Mouse (Mus musculus) liver, embryonic 16.5 days (tissue): ENCODE data around the gene Prkci. TPM values are rescaled to one million over a fixed set of nuclear protein-coding genes. Genes with fewer than 3 reads are reported as not detected.

Experiments used
- ATAC-seq: fragments of 200-750 bp; cut with Nextera tagmentation; 2 replicates; pipeline ENCODE4 v1.8.0; 2017; ENCODE audit warnings: low read depth, mild to moderate bottlenecking, moderate number of reproducible peaks, moderate library complexity
- H3K27ac ChIP-seq: fragments of 300-500 bp; sonication (generic); 2 replicates; pipeline ENCODE4 v1.5.1; 2014; ENCODE audit warnings: mild to moderate bottlenecking, low read length
- H3K27me3 ChIP-seq: fragments of 300-500 bp; sonication (generic); 2 replicates; pipeline ENCODE4 v1.6.1; 2014; ENCODE audit warnings: low read depth, low read length, mixed read lengths; ENCODE audit not compliant: control insufficient read depth, insufficient read depth
- H3K36me3 ChIP-seq: fragments of 300-500 bp; sonication (generic); 2 replicates; pipeline ENCODE4 v1.6.1; 2014; ENCODE audit warnings: mild to moderate bottlenecking; ENCODE audit not compliant: control insufficient read depth, insufficient read depth
- H3K4me1 ChIP-seq: fragments of 300-500 bp; sonication (generic); 2 replicates; pipeline ENCODE4 v1.6.1; 2014; ENCODE audit warnings: low read depth, low read length, mixed read lengths; ENCODE audit not compliant: control insufficient read depth
- H3K4me2 ChIP-seq: fragments of 300-500 bp; sonication (generic); 2 replicates; pipeline ENCODE4 v1.6.1; 2014; ENCODE audit warnings: low read depth, low read length, mixed read lengths
- H3K4me3 ChIP-seq: fragments of 300-500 bp; sonication (generic); 2 replicates; pipeline ENCODE4 v1.5.1; 2014; ENCODE audit warnings: low read depth, mild to moderate bottlenecking, low read length
- H3K9ac ChIP-seq: fragments of 300-500 bp; sonication (generic); 2 replicates; pipeline ENCODE4 v1.6.1; 2014; ENCODE audit warnings: low read depth, low read length
- H3K9me3 ChIP-seq: fragments of 300-500 bp; sonication (generic); replicated peaks from 2 replicates; pipeline ENCODE4 v1.6.1; 2016; ENCODE audit warnings: low read length; ENCODE audit not compliant: control insufficient read depth
- WGBS: fragments of 180-500 bp; shearing (Covaris S2); extraction: QIAGEN DNeasy Blood & Tissue Kit; methylation state at CpG from one replicate; pipeline ENCODE4 v1.1.7; 2014; ENCODE audit not compliant: insufficient replicate concordance; 5-methylcytosine and 5-hydroxymethylcytosine counted together
- polyA plus RNA-seq: library from polyadenylated mRNA; unstranded; fragments of >200 nt; fragmentation: Nextera tagmentation; extraction: Ambion mirVana; gene quantifications from 2 replicates; pipeline ENCODE4 v1.2.1, GENCODE M21; 2015

Prkci gene
- polyA plus RNA-seq: 5.4 TPM in 2 replicates

- Histone ChIP-seq H3K4me1 (peaks cover 23% of the 10 kb centered on the region), H3K27me3 (no peaks in the 10 kb centered on the region), H3K36me3 (no peaks in the 10 kb centered on the region), H3K9me3 (no peaks in the 10 kb centered on the region), H3K4me3 (peak within 1 kb of the TSS; percentile 83), H3K9ac (peak within 1 kb of the TSS; percentile 86), H3K27ac (peak within 1 kb of the TSS; percentile 60), H3K4me2 (peak within 1 kb of the TSS; percentile 94)
- under 1% methylated on average over 50 of the region's 50 CpGs for WGBS
- ATAC-seq: peak; percentile 98
These were observed at the start of gene Prkci for GRCm38 (mm10) chr3:30995283-30995898. Gene Prkci (plus strand): TSS chr3:30995747.

- Histone ChIP-seq H3K4me2 (no peak overlapping the region), H3K36me3 (peaks cover 10% of the 10 kb centered on the region), H3K27me3 (no peaks in the 10 kb centered on the region), H3K4me3 (no peak overlapping the region), H3K4me1 (no peaks in the 10 kb centered on the region), H3K9me3 (no peaks in the 10 kb centered on the region), H3K27ac (no peak overlapping the region), H3K9ac (no peak overlapping the region)
- ATAC-seq: no peak
- WGBS: 78% methylated on average over 3 of the region's 3 CpGs
These were observed 43.9 kb upstream of the Prkci start for GRCm38 (mm10) chr3:30951652-30952051.

- H3K4me3 ChIP-seq: no peak overlapping the region
- peaks cover 10% of the 10 kb centered on the region for H3K36me3 ChIP-seq
- ATAC-seq: no peak
- H3K9me3 ChIP-seq: no peaks in the 10 kb centered on the region
- no peaks in the 10 kb centered on the region for H3K27me3 ChIP-seq
- H3K4me1 ChIP-seq: no peaks in the 10 kb centered on the region
- H3K9ac ChIP-seq: no peak overlapping the region
- no peak overlapping the region for H3K27ac ChIP-seq
- WGBS: 66% methylated on average over 12 of the region's 12 CpGs
- H3K4me2 ChIP-seq: no peak overlapping the region
These were observed 43.1 kb upstream of the Prkci start for GRCm38 (mm10) chr3:30952273-30953070.

- no peak for ATAC-seq
- no peaks in the 10 kb centered on the region for H3K9me3 ChIP-seq
- no peak overlapping the region for H3K4me3 ChIP-seq
- no peaks in the 10 kb centered on the region for H3K27me3 ChIP-seq
- no peak overlapping the region for H3K27ac ChIP-seq
- H3K36me3 ChIP-seq: peaks cover 9% of the 10 kb centered on the region
- no peaks in the 10 kb centered on the region for H3K4me1 ChIP-seq
- H3K9ac ChIP-seq: no peak overlapping the region
- no peak overlapping the region for H3K4me2 ChIP-seq
- WGBS: 73% methylated on average over 6 of the region's 6 CpGs
These were observed 39.2 kb upstream of the Prkci start for GRCm38 (mm10) chr3:30956327-30956726.

GRCm38 (mm10) chr3:30958709-30959108 is 36.8 kb upstream of the Prkci start:
- no peaks in the 10 kb centered on the region for H3K4me1 ChIP-seq
- H3K27me3 ChIP-seq: no peaks in the 10 kb centered on the region
- H3K9ac ChIP-seq: no peak overlapping the region
- no peaks in the 10 kb centered on the region for H3K9me3 ChIP-seq
- no peak for ATAC-seq
- H3K27ac ChIP-seq: no peak overlapping the region
- no peak overlapping the region for H3K4me2 ChIP-seq
- H3K4me3 ChIP-seq: no peak overlapping the region
- peaks cover 18% of the 10 kb centered on the region for H3K36me3 ChIP-seq
- WGBS: 63% methylated on average over 2 of the region's 2 CpGs

- ATAC-seq: no peak
- 79% methylated on average over 7 of the region's 7 CpGs for WGBS
- no peak overlapping the region for H3K4me2 ChIP-seq
- no peaks in the 10 kb centered on the region for H3K9me3 ChIP-seq
- no peak overlapping the region for H3K27ac ChIP-seq
- H3K9ac ChIP-seq: no peak overlapping the region
- H3K4me3 ChIP-seq: no peak overlapping the region
- H3K4me1 ChIP-seq: no peaks in the 10 kb centered on the region
- H3K36me3 ChIP-seq: peaks cover 13% of the 10 kb centered on the region
- no peaks in the 10 kb centered on the region for H3K27me3 ChIP-seq
These were observed 35.4 kb upstream of the Prkci start for GRCm38 (mm10) chr3:30959868-30960831.

- 80% methylated on average over 4 of the region's 4 CpGs for WGBS
- Histone ChIP-seq H3K27ac (no peak overlapping the region), H3K9me3 (no peaks in the 10 kb centered on the region), H3K4me1 (peaks cover 3% of the 10 kb centered on the region), H3K36me3 (peaks cover 15% of the 10 kb centered on the region), H3K27me3 (no peaks in the 10 kb centered on the region), H3K4me2 (no peak overlapping the region), H3K4me3 (no peak overlapping the region), H3K9ac (no peak overlapping the region)
- no peak for ATAC-seq
These were observed 32.4 kb upstream of the Prkci start for GRCm38 (mm10) chr3:30963100-30963499.

GRCm38 (mm10) chr3:30964216-30964615 is 31.3 kb upstream of the Prkci start:
- H3K27me3 ChIP-seq: no peaks in the 10 kb centered on the region
- ATAC-seq: no peak
- WGBS: 75% methylated on average over 3 of the region's 3 CpGs
- H3K9ac ChIP-seq: no peak overlapping the region
- H3K4me1 ChIP-seq: peaks cover 7% of the 10 kb centered on the region
- H3K9me3 ChIP-seq: no peaks in the 10 kb centered on the region
- no peak overlapping the region for H3K27ac ChIP-seq
- no peak overlapping the region for H3K4me2 ChIP-seq
- peaks cover 15% of the 10 kb centered on the region for H3K36me3 ChIP-seq
- no peak overlapping the region for H3K4me3 ChIP-seq
